In the genomic region with DNA sequence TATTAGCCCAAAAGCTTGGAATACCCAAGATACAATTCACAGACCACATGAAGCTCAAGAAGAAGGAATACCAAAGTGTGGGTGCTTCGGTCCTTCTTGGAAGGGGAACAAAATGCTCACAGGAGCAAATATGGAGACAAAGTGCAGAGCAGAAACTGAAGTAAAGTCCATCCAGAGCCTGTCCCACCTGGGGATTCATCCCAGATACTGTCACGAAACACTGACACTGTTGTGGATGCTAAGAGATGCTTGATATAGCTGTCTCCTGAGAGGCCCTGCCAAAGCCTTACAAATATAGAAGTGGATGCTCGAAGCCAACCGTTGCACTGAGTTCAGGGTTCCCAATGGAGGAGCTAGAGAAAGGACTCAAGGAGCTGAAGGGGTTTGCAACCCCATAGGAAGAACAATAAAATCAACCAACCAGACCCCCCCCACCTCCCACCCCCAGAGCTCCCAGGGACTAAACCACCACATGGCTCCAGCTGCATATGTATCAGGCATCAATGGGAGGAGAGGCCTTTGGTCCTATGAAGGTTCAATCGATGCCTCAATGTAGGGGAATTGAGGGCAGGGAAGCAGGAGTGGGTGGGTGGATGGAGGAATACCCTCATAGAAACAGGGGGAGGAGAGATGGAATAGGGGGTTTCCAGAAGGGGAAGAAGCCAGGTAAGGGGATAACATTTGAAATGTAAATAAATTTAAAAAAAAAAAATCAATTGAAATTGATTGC, we compare ENCODE assay signal across 8 mouse cellular contexts. TPM values are rescaled to one million over a fixed set of nuclear protein-coding genes. Genes with fewer than 3 reads are reported as not detected.
DNase-seq lines count a peak whose midpoint lies in the region; ATAC-seq lines count a peak whose summit lies in the region.

No protein-coding gene starts in this region.

- H3K9me3 ChIP-seq in neural tube, embryonic 12.5 days: no peaks in the 10 kb centered on the region
- H3K9me3 ChIP-seq in limb, embryonic 10.5 days (replicated peaks): no peaks in the 10 kb centered on the region

- no peak for ATAC-seq in neural tube, embryonic 12.5 days (ENCODE audit: low FRiP score, low read depth)

- 0 out of 2 replicates have a peak, but pooled peaks cover 3% of the 10 kb centered on the region for H3K4me1 ChIP-seq in neural tube, embryonic 12.5 days
- H3K4me1 ChIP-seq in limb, embryonic 10.5 days: peaks cover 8% of the 10 kb centered on the region; the same call in 1 of the 2 replicates

- H3K27me3 ChIP-seq in neural tube, embryonic 12.5 days (replicated peaks): no peaks in the 10 kb centered on the region
- H3K27me3 ChIP-seq in limb, embryonic 10.5 days (ENCODE audit: low read depth, poor library complexity, severe bottlenecking): no peaks in the 10 kb centered on the region

- no peaks in the 10 kb centered on the region for H3K36me3 ChIP-seq in neural tube, embryonic 12.5 days
- no peaks in the 10 kb centered on the region for H3K36me3 ChIP-seq in limb, embryonic 10.5 days

- 82% methylated on average over 5 of the region's 5 CpGs for WGBS in neural tube, embryonic 12.5 days
- WGBS in limb, embryonic 10.5 days: 80% methylated on average over 5 of the region's 5 CpGs

- H3K9ac ChIP-seq in neural tube, embryonic 12.5 days: no peak overlapping the region

- peak overlapping the region; percentile 55; the same call in 1 of the 2 replicates for H3K4me3 ChIP-seq in neural tube, embryonic 12.5 days
- H3K4me3 ChIP-seq in limb, embryonic 10.5 days: peak overlapping the region; percentile 62

- H3K27ac ChIP-seq in neural tube, embryonic 12.5 days: no peak overlapping the region
- H3K27ac ChIP-seq in limb, embryonic 10.5 days: no peak overlapping the region

- H3K4me2 ChIP-seq in neural tube, embryonic 12.5 days (replicated peaks): peak overlapping the region; percentile 23; the same call in 1 of the 2 replicates

- peak; percentile 22 for DNase-seq in embryo, embryonic 10.5 days (ENCODE audit: low spot score)
- no peak for DNase-seq in embryo, embryonic 10 days (ENCODE audit: low spot score)
- no peak for DNase-seq in neural tube, embryonic 10.5 days (ENCODE audit: extremely low spot score, low spot score)
- DNase-seq in limb, embryonic 10.5 days (ENCODE audit: low spot score): no peak
- no peak for DNase-seq in ovary, postnatal 14 days (ENCODE audit: low spot score)
- no peak for DNase-seq in thymus, postnatal 4 days
- DNase-seq in natural killer cell, adult 2 months (ENCODE audit: low spot score in 2 of 2): no peak

RNA-seq across cellular contexts. Expression of a gene that starts 29.6 kb away (rescaled TPM):
- polyA plus RNA-seq in neural tube, embryonic 12.5 days (2016; fragmentation: Nextera tagmentation; extraction: Ambion mirVana): 0.11 TPM in 1 of 2 replicates, not detected in the other
- not detected in 2 replicates for polyA plus RNA-seq in limb, embryonic 10.5 days (2016; fragmentation: Nextera tagmentation; extraction: Ambion mirVana)

RNA-seq across cellular contexts. Expression of a gene that starts 36.5 kb away (rescaled TPM):
- not detected in 2 replicates for polyA plus RNA-seq in neural tube, embryonic 12.5 days (2016; fragmentation: Nextera tagmentation; extraction: Ambion mirVana)
- polyA plus RNA-seq in limb, embryonic 10.5 days (2016; fragmentation: Nextera tagmentation; extraction: Ambion mirVana): not detected in 2 replicates
